16 mouse cellular contexts compared by ENCODE assay signal in the genomic region with DNA sequence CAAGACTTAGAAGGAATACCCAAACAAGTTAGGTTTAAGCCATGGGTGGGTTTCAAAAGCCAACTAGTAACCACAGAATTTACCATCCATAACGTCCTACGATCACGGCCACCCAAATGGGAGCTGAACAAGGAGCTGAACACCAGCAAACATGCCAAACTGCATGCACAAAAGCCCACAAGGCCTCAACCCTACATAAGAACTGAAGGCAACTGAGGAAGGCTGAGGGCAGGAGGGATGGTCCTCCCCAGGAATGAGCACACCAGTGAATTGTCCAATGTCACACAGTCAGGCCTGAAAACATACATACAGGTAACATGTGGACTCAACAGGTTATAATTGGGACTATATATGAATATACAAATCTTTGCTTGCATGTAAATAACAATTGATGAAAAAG.
"Had no signal": no experiment of that assay in that cellular context is flagged by ENCODE, and none has a peak within 500 bp of the region (broad histone marks: within the 10 kb centered on the region; RNA-seq: fewer than 3 reads in every experiment).

No protein-coding gene starts in this region.

- H3K9me3 ChIP-seq: neural tube, embryonic 13.5 days; neural tube, embryonic 15.5 days; stomach, embryonic 15.5 days had no signal

- H3K4me2 ChIP-seq: neural tube, embryonic 13.5 days; neural tube, embryonic 15.5 days; stomach, embryonic 15.5 days had no signal

- DNase-seq: retina, postnatal 1 day; right cerebral cortex, adult 18-20 months; right cerebral cortex, postnatal 14 days; right cerebral cortex, postnatal 25 days; right cerebral cortex, postnatal 4 days; spleen, adult 18-20 months; thymus, adult 18-20 months; thymus, adult 2 months; thymus, postnatal 14 days; thymus, postnatal 25 days; thymus, postnatal 36 days; thymus, postnatal 4 days had no signal

- H3K4me1 ChIP-seq: neural tube, embryonic 13.5 days; neural tube, embryonic 15.5 days; stomach, embryonic 15.5 days had no signal

- H3K27me3 ChIP-seq: neural tube, embryonic 13.5 days; neural tube, embryonic 15.5 days; stomach, embryonic 15.5 days had no signal

- H3K9ac ChIP-seq: neural tube, embryonic 13.5 days; neural tube, embryonic 15.5 days; stomach, embryonic 15.5 days had no signal

- H3K4me3 ChIP-seq: neural tube, embryonic 13.5 days; neural tube, embryonic 15.5 days; stomach, embryonic 15.5 days had no signal

- H3K36me3 ChIP-seq: neural tube, embryonic 13.5 days; neural tube, embryonic 15.5 days; stomach, embryonic 15.5 days had no signal

- H3K27ac ChIP-seq: neural tube, embryonic 13.5 days; neural tube, embryonic 15.5 days; stomach, embryonic 15.5 days; stomach, postnatal 0 days had no signal
